Mouse (Mus musculus): ENCODE data around the gene Man1c1. TPM values are rescaled to one million over a fixed set of nuclear protein-coding genes. Genes with fewer than 3 reads are reported as not detected.
A peak's percentile ranks its signal among the peaks of the same experiment; 100 is the strongest.

Gene Man1c1
- polyA plus RNA-seq, 1 experiment from 2014 or later: 2.6 TPM

DNA sequence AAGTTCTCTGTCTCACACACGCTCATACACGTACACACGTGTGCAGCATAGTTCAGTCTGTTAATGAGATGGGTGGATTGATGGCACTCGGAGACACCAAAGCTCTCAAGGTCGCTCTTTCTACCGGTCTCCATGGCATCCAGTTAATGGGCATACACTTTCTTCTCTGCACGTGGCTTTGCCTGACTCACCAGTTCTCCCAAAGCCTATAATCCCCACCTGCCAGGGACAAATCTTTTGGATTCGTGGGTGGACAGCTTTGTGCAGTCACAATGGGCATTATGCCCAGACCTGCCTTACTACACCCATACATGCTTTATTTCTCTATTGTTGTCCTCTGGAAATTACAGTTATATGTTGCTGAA, 168.3 kb downstream of the Man1c1 start:
- peak overlapping the region; percentile 92 for H3K4me3 ChIP-seq (ENCODE audit: low read depth, low read length)
- H3K4me1 ChIP-seq (ENCODE audit: control insufficient read depth, insufficient read depth, low read length): peaks cover 15% of the 10 kb centered on the region; the same call in 1 of the 2 replicates
- H3K9me3 ChIP-seq (ENCODE audit: control insufficient read depth, low read length): no peaks in the 10 kb centered on the region
- whole genome bisulfite sequencing: 14% methylated on average over 8 of the region's 8 CpGs
- H3K27ac ChIP-seq (replicated peaks; ENCODE audit: low read depth, low read length): no peak overlapping the region; the same call in 1 of the 2 replicates
- ATAC-seq (ENCODE audit: insufficient number of reproducible peaks, low FRiP score, low TSS enrichment, low read depth): no peak
- no peak for DNase-seq (ENCODE audit: low spot score)
- H3K27me3 ChIP-seq (ENCODE audit: control insufficient read depth, insufficient read depth, low read length): no peaks in the 10 kb centered on the region
- peaks cover 2% of the 10 kb centered on the region; the same call in 1 of the 2 replicates for H3K36me3 ChIP-seq (ENCODE audit: control insufficient read depth, insufficient read depth, low read length)
- peak overlapping the region; percentile 40 for H3K9ac ChIP-seq (ENCODE audit: low read length)
- H3K4me2 ChIP-seq (ENCODE audit: low read depth, severe bottlenecking): peak overlapping the region; percentile 95

DNA sequence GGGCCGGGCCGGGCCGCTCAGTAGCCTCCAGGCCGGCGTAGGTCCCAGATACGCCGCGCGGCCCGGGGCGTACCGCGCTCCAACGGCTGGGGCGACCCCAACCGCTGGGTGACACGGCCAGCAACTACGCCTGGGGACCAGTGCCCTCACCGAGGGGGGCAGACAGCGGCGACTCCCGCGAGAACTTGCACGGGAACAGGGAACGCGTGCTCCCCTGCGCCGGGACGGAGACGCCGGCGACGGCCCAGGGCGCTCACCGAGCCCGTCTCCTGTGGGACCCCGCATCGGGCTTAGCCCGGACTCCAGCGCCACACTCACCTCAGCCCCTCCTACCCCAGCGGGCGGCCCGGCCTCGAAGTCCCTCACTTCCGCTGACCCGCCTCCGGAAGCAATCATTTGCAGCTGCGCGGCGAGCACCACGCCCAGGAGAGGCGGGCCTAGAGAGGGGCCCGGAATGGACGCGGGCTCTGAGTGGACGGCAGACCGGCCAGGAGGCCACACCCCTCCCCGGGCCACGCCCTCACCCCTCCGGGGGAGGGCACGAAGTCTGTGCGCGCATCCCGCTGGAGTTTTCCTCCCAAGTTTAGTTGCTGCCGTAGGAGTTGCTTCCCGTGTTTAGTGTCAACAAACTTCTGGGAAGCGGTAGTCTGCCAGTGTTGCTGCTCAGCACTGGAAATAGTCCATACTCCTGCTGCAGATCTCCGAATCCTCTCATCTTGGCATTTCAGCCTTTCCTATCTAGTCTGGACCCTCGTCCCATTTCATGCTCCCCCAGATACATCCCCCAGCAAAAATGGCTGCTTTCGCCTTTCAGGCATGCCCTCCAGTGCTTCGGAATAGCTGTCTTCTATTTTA, 168.9 kb downstream of the Man1c1 start, which contains the start of gene Mtfr1l:
Gene Mtfr1l (minus strand): TSS at position 456 of the 855 bp plus-strand sequence.
- peak; percentile 97 for DNase-seq (ENCODE audit: low spot score)
- H3K36me3 ChIP-seq (ENCODE audit: control insufficient read depth, insufficient read depth, low read length): peaks cover 2% of the 10 kb centered on the region; the same call in 1 of the 2 replicates
- no peaks in the 10 kb centered on the region for H3K27me3 ChIP-seq (ENCODE audit: control insufficient read depth, insufficient read depth, low read length)
- peak; percentile 96 for ATAC-seq (ENCODE audit: insufficient number of reproducible peaks, low FRiP score, low TSS enrichment, low read depth)
- H3K4me2 ChIP-seq (ENCODE audit: low read depth, severe bottlenecking): peak within 1 kb of the TSS; percentile 95
- peaks cover 15% of the 10 kb centered on the region; the same call in 1 of the 2 replicates for H3K4me1 ChIP-seq (ENCODE audit: control insufficient read depth, insufficient read depth, low read length)
- under 1% methylated on average over 68 of the region's 71 CpGs for WGBS
- H3K9me3 ChIP-seq (ENCODE audit: control insufficient read depth, low read length): no peaks in the 10 kb centered on the region
- H3K4me3 ChIP-seq (ENCODE audit: low read depth, low read length): peak within 1 kb of the TSS; percentile 92
- H3K27ac ChIP-seq (replicated peaks; ENCODE audit: low read depth, low read length): peak within 1 kb of the TSS; percentile 71
- peak within 1 kb of the TSS; percentile 77 for H3K9ac ChIP-seq (ENCODE audit: low read length)

DNA sequence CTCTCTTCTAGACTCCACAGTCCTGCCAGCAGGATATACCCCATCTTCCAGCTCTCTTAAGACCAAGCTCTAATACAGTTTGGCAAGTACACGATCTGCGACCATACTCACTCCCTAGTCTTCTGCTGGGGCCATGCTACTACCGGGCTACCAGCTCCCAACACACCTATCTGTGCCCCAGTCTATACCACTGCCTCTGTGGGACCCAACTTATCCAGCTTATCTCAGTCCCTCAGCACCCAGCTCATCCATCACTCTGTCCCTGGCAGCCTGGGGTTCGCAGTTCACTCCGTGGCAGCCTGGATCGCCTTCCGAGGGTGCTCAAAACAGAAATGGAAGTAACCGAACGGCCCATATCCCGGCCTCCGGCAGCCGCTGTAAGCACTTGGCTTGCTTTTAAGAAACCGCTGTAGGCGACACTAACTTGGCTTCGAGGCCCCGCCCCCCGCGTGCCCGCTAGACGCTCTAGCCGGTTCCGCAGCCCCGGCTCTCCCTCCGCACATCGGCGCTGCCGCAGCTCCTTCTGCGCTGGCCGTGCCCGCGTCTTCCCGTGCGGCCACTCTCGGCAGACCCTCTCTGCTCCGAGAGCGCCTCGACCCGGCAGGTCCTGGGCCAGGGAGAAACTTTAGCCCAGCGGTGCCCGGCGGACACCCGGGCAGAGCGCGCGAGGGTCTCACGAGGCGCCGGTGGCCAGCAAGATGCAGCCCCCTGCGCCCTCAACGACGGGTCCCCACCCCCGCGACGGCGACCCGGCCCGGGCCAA, 169.8 kb downstream of the Man1c1 start:
- peaks cover 15% of the 10 kb centered on the region; the same call in 1 of the 2 replicates for H3K4me1 ChIP-seq (ENCODE audit: control insufficient read depth, insufficient read depth, low read length)
- peaks cover 6% of the 10 kb centered on the region; the same call in 1 of the 2 replicates for H3K36me3 ChIP-seq (ENCODE audit: control insufficient read depth, insufficient read depth, low read length)
- peak overlapping the region; percentile 77 for H3K9ac ChIP-seq (ENCODE audit: low read length)
- H3K9me3 ChIP-seq (ENCODE audit: control insufficient read depth, low read length): no peaks in the 10 kb centered on the region
- WGBS: under 1% methylated on average over 57 of the region's 57 CpGs
- ATAC-seq (ENCODE audit: insufficient number of reproducible peaks, low FRiP score, low TSS enrichment, low read depth): peak; percentile 40
- H3K4me2 ChIP-seq (ENCODE audit: low read depth, severe bottlenecking): peak overlapping the region; percentile 95
- DNase-seq (ENCODE audit: low spot score): peak; percentile 71
- peak overlapping the region; percentile 92 for H3K4me3 ChIP-seq (ENCODE audit: low read depth, low read length)
- H3K27me3 ChIP-seq (ENCODE audit: control insufficient read depth, insufficient read depth, low read length): no peaks in the 10 kb centered on the region
- peak overlapping the region; percentile 71 for H3K27ac ChIP-seq (replicated peaks; ENCODE audit: low read depth, low read length)

DNA sequence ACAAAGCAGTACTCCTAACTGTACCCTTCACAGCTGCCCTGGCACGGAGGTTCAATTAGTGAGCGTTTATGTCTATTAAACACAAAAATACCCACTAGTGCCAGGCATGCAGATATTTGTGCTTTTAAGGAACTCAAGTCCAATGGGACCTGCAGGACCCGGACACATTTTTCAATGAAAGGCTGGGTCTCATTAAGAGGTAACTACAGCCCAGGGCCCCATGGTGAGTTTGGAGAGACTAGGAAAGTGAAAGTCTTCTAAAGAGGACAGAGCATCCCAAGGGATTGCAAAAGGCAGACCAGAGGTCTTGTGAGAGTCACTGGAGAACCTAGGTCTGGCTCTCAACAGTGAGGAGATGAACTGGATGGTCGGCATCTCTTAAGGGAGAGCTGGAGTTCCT, 170.7 kb downstream of the Man1c1 start:
- Histone ChIP-seq H3K9me3 (ENCODE audit: control insufficient read depth, low read length) (no peaks in the 10 kb centered on the region), H3K4me1 (ENCODE audit: control insufficient read depth, insufficient read depth, low read length) (peaks cover 15% of the 10 kb centered on the region; the same call in 1 of the 2 replicates), H3K9ac (ENCODE audit: low read length) (no peak overlapping the region; the same call in 1 of the 2 replicates), H3K27ac (replicated peaks; ENCODE audit: low read depth, low read length) (no peak overlapping the region), H3K4me3 (ENCODE audit: low read depth, low read length) (no peak overlapping the region), H3K27me3 (ENCODE audit: control insufficient read depth, insufficient read depth, low read length) (no peaks in the 10 kb centered on the region), H3K36me3 (ENCODE audit: control insufficient read depth, insufficient read depth, low read length) (peaks cover 10% of the 10 kb centered on the region; the same call in 1 of the 2 replicates), H3K4me2 (ENCODE audit: low read depth, severe bottlenecking) (peak overlapping the region; percentile 95; the same call in 1 of the 2 replicates)
- 85% methylated on average over 4 of the region's 4 CpGs for WGBS
- DNase-seq (ENCODE audit: low spot score) (no peak), ATAC-seq (ENCODE audit: insufficient number of reproducible peaks, low FRiP score, low TSS enrichment, low read depth) (no peak)

DNA sequence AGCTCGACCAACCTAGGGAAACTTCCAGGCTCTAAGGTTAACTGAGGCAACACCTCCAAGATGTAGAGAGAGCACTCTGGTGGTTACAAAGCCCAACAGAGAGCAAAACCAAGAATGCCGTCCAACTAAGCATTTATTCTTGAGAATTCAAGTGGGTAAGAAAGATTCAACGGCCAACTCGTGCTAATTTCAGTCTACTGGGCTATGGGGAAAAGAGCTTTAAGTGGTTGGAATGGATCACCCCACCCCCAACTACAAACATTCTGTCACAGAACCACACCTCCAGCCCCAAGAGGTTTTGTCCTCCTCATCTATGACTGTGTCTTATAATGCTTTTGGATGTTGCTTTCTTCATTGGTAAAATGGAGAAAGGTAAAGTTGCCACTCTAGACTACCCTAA, 171.2 kb downstream of the Man1c1 start:
- peaks cover 10% of the 10 kb centered on the region; the same call in 1 of the 2 replicates for H3K36me3 ChIP-seq (ENCODE audit: control insufficient read depth, insufficient read depth, low read length)
- ATAC-seq (ENCODE audit: insufficient number of reproducible peaks, low FRiP score, low TSS enrichment, low read depth): no peak
- H3K4me2 ChIP-seq (ENCODE audit: low read depth, severe bottlenecking): no peak overlapping the region
- no peak overlapping the region for H3K9ac ChIP-seq (ENCODE audit: low read length)
- no peaks in the 10 kb centered on the region for H3K27me3 ChIP-seq (ENCODE audit: control insufficient read depth, insufficient read depth, low read length)
- no peak overlapping the region for H3K27ac ChIP-seq (replicated peaks; ENCODE audit: low read depth, low read length)
- H3K4me1 ChIP-seq (ENCODE audit: control insufficient read depth, insufficient read depth, low read length): peaks cover 15% of the 10 kb centered on the region; the same call in 1 of the 2 replicates
- H3K4me3 ChIP-seq (ENCODE audit: low read depth, low read length): no peak overlapping the region
- H3K9me3 ChIP-seq (ENCODE audit: control insufficient read depth, low read length): no peaks in the 10 kb centered on the region
- no peak for DNase-seq (ENCODE audit: low spot score)
- WGBS: 88% methylated on average over 4 of the region's 4 CpGs

DNA sequence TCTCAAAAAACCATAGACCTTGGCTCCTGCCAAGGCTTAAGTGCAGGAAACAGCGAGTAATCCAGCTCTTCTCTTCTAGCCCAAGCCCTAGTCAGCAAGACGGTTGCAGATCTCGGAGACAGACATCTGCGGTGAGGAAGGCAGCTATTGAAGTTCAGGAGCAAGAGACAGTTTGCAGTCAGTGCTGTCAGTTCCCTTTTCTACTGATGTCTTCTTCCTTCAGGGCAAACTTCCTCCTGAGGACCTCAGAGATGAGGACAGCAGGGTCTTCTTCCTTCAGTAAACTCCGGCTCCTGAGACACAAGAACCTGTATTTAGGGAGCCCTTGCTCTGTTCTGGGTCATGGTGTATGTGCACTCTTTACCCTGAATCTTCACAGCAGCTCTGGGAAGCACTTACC, 177.9 kb downstream of the Man1c1 start:
- no peak overlapping the region for H3K4me3 ChIP-seq (ENCODE audit: low read depth, low read length)
- WGBS: 87% methylated on average over 5 of the region's 5 CpGs
- ATAC-seq (ENCODE audit: insufficient number of reproducible peaks, low FRiP score, low TSS enrichment, low read depth) (no peak), DNase-seq (ENCODE audit: low spot score) (no peak)
- H3K27me3 ChIP-seq (ENCODE audit: control insufficient read depth, insufficient read depth, low read length): no peaks in the 10 kb centered on the region
- no peak overlapping the region for H3K27ac ChIP-seq (replicated peaks; ENCODE audit: low read depth, low read length)
- no peak overlapping the region for H3K9ac ChIP-seq (ENCODE audit: low read length)
- H3K36me3 ChIP-seq (ENCODE audit: control insufficient read depth, insufficient read depth, low read length): peaks cover 21% of the 10 kb centered on the region; the same call in 1 of the 2 replicates
- H3K4me1 ChIP-seq (ENCODE audit: control insufficient read depth, insufficient read depth, low read length): no peaks in the 10 kb centered on the region
- H3K4me2 ChIP-seq (ENCODE audit: low read depth, severe bottlenecking): no peak overlapping the region
- H3K9me3 ChIP-seq (ENCODE audit: control insufficient read depth, low read length): no peaks in the 10 kb centered on the region

DNA sequence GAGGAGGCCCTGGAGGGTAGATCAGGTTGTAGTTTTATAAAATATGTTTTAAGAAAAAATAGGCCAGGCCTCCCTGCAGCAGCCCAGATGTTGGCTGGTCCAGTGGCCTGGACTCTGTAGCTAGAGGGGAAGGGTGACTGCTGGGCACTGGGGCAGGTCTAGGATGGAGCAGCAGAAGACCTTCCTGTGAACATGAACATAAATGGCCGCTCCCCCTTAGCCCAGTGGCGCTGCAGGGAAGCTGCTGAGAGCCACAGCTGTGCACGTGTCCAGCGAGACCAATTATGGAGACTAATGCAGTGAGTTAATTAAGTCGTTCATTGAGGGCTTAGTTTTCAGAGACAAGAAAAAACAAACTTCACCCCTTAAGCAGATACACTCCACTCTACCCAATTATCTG, 178.3 kb downstream of the Man1c1 start:
- Histone ChIP-seq H3K4me2 (ENCODE audit: low read depth, severe bottlenecking) (no peak overlapping the region), H3K36me3 (ENCODE audit: control insufficient read depth, insufficient read depth, low read length) (peaks cover 21% of the 10 kb centered on the region; the same call in 1 of the 2 replicates), H3K4me1 (ENCODE audit: control insufficient read depth, insufficient read depth, low read length) (no peaks in the 10 kb centered on the region), H3K9ac (ENCODE audit: low read length) (no peak overlapping the region), H3K27me3 (ENCODE audit: control insufficient read depth, insufficient read depth, low read length) (no peaks in the 10 kb centered on the region), H3K27ac (replicated peaks; ENCODE audit: low read depth, low read length) (no peak overlapping the region), H3K4me3 (ENCODE audit: low read depth, low read length) (no peak overlapping the region), H3K9me3 (ENCODE audit: control insufficient read depth, low read length) (no peaks in the 10 kb centered on the region)
- DNase-seq (ENCODE audit: low spot score) (no peak), ATAC-seq (ENCODE audit: insufficient number of reproducible peaks, low FRiP score, low TSS enrichment, low read depth) (no peak)
- 67% methylated on average over 5 of the region's 5 CpGs for WGBS

DNA sequence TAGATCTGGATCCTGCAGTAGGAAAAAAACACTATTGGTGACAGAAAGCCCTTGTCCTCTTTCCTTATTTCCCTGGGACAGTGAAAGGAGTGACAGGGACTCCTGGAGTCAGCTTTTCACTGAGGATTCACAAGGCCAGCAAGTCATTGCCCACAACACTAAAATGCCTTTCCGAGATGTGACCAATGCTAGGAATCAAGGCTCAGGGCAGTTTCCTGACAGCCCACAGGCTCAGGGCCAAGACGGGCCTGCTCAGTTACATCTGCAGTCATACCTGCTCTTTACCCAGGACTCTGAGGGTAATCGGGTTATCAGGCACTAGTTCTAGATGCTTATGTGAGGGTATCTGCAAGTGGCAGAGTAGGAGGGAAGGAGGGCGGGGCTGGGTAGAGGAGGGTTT, 180.6 kb downstream of the Man1c1 start:
- H3K4me1 ChIP-seq (ENCODE audit: control insufficient read depth, insufficient read depth, low read length): no peaks in the 10 kb centered on the region
- H3K36me3 ChIP-seq (ENCODE audit: control insufficient read depth, insufficient read depth, low read length): peaks cover 13% of the 10 kb centered on the region; the same call in 1 of the 2 replicates
- WGBS: 85% methylated on average over 4 of the region's 4 CpGs
- no peaks in the 10 kb centered on the region for H3K27me3 ChIP-seq (ENCODE audit: control insufficient read depth, insufficient read depth, low read length)
- no peak overlapping the region for H3K4me2 ChIP-seq (ENCODE audit: low read depth, severe bottlenecking)
- no peak overlapping the region for H3K4me3 ChIP-seq (ENCODE audit: low read depth, low read length)
- no peak overlapping the region for H3K27ac ChIP-seq (replicated peaks; ENCODE audit: low read depth, low read length)
- DNase-seq (ENCODE audit: low spot score) (no peak), ATAC-seq (ENCODE audit: insufficient number of reproducible peaks, low FRiP score, low TSS enrichment, low read depth) (no peak)
- no peaks in the 10 kb centered on the region for H3K9me3 ChIP-seq (ENCODE audit: control insufficient read depth, low read length)
- no peak overlapping the region for H3K9ac ChIP-seq (ENCODE audit: low read length)

Data from limb, embryonic 11.5 days (tissue).